Comparison of ENCODE assay signal across 10 mouse cellular contexts in the genomic region with DNA sequence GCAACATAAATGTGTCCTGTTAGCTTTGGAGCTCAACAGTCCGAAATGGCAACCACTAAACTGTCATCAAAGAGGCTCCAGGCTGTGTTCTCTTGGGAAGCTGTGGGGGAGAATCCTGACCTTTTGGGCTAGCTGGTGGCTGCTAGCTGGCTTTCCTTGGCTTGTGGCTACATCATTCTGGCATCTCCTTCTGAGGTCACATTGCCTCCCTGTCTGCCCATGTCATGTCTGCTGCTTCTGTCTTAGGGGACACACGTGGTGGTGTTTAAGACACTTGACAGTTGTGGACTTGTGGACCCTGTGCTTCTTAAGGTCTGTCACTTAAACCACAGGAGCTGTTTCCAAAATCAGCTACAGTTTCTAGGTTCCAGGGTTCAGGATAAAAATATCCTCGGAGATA.
"Had no signal": no experiment of that assay in that cellular context is flagged by ENCODE, and none has a peak within 500 bp of the region (broad histone marks: within the 10 kb centered on the region; RNA-seq: fewer than 3 reads in every experiment).

No protein-coding gene starts in this region.

- H3K4me3 ChIP-seq: limb, embryonic 13.5 days; midbrain, embryonic 13.5 days had no signal

- DNase-seq: kidney, postnatal 25 days; left cerebral cortex, postnatal 4 days; lung, adult 2 months; lung, postnatal 36 days; right cerebral cortex, postnatal 14 days; thymus, postnatal 36 days had no signal

- H3K9ac ChIP-seq: limb, embryonic 13.5 days; liver, embryonic 14.5 days; midbrain, embryonic 13.5 days had no signal

- H3K9me3 ChIP-seq: limb, embryonic 13.5 days; midbrain, embryonic 13.5 days had no signal

- H3K27ac ChIP-seq: limb, embryonic 13.5 days; liver, embryonic 14.5 days; midbrain, embryonic 13.5 days had no signal

- H3K4me2 ChIP-seq: limb, embryonic 13.5 days; midbrain, embryonic 13.5 days had no signal

- ATAC-seq: lung, postnatal 0 days; midbrain, embryonic 13.5 days had no signal

- H3K27me3 ChIP-seq: limb, embryonic 13.5 days; midbrain, embryonic 13.5 days had no signal
